Mouse (Mus musculus) fibroblast of lung, adult 2 months (primary cell): Measurements from ENCODE around the gene Napsa.

Experiments
- DNase-seq: peaks from one replicate; pipeline ENCODE4 v3.0.0-alpha.2; 2011; ENCODE audit warnings: low read depth

Napsa gene

DNA sequence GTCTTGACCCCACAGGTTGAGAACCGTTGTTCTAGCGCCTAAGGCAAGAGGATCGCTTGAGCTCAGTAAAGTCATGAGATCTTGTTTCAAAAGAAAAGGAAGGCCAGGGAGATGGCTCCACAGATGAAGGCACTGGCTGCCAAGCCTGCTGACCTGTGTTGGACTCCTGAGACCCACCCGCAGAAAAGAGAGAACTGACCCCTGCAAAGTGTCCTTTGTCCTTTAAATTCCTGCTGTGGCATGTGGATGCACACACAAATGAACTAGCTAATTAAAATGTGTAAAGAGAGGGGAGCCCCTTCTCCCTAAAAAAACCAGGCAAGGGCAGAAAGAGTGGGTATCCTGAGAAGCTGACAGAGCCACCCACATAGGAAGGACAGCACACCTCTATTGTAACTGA lies 369 bp upstream of the Napsa start:
- DNase-seq: no peak

DNA sequence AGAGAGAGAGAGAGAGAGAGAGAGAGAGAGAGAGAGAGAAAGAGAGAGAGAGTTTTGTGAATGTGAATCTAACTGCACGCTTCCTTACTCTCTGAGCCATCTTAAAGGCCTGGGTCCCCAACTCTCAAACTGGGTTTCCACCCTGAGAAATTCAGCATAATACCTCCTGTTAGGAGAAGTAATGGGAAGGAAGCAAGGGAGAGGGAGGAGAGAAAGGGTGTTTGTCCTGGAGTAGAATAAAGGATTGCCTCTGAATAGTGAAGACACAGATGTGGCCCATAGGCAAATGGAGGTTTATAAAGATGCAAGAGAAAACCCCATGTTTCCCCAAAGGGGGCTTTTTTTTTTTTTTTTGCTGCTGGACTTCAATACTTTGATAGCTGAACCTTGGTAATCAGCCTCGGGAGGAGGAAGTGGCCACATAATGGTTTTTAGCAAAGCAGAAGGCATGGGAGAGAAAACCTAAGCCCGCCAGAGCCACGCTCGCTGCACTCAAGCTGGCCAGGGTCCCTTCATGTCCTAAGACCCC lies 840 bp downstream of the Napsa start:
- no peak for DNase-seq

DNA sequence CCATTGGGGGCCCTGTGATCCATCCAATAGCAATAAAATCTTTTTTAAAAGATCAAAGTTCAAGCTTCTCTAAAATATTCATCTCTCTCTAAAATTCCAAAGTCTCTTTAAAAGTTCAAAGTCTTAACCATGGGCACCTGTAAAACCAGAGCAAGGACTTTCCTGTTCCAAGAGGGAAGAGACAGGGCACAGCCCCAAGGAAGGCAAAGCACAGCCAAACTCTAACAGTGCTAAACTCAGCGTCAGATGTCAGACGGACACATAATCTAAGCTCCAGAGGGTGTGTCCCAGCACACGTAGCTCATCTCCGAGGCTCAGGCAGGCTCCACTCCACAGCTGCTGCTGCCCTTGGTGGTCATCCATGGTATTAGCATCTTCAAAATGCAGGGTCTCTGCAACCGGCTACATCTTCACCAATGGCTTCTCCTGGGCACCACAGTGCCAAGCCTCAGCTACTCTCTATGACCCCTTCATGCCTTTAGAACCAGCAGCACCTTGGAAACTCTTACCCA lies 4.2 kb downstream of the Napsa start:
- DNase-seq: no peak

DNA sequence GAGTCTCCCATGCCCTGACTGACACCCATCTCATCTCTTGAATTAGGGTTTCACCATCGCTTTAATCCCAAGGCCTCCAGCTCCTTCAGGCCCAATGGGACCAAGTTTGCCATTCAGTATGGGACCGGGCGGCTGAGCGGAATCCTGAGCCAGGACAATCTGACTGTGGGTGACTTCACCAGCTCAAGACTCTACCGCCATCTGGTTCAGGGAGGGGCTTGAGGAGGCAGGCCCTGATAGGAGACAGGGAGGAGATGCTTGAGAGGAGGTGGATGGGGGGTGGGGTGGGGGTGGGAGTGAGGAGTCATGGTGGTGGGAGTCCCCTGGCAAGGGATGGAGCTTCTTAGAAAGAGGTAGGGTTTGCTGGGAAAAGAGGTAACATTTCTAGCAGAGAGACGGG lies 9.5 kb downstream of the Napsa start:
- no peak for DNase-seq

DNA sequence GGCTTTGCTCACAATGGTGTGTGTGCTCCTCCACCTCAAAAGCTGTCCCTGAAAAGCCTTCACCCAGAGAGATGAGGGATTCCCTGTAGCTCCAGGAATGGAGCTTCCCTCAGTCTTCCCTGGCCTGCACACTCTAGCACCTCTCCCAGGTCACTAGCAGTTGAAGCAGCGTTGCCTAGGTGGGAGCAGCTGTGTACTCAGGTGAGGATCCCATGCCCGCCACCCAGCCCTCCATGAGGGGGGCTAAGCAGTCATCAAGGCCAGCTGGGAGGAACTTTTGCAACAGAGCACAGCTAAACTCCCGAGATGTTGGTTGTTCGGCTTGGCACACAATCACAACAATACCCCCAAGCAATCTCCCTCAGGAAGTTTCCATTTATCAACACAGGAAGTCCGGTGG lies 10.5 kb downstream of the Napsa start:
- DNase-seq: no peak

DNA sequence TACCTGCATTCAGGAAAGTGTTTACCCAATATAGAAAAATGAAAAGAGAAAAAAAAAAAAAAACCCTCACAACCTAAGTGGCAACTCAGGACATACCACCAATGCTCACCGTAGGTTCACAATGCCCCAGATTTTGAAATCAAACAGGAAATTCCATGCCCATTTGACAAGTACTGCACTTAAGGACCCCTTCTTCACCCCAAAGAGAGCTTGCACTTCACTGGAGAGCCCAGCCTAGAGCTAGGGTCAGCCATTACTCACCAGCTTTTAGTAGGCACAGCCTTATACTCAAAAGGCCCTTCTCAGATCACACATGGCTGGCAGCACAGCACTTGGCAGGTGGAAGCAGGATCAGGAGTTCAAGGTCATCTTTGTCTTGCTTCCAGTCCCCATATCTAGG lies 11.0 kb downstream of the Napsa start:
- DNase-seq: no peak

DNA sequence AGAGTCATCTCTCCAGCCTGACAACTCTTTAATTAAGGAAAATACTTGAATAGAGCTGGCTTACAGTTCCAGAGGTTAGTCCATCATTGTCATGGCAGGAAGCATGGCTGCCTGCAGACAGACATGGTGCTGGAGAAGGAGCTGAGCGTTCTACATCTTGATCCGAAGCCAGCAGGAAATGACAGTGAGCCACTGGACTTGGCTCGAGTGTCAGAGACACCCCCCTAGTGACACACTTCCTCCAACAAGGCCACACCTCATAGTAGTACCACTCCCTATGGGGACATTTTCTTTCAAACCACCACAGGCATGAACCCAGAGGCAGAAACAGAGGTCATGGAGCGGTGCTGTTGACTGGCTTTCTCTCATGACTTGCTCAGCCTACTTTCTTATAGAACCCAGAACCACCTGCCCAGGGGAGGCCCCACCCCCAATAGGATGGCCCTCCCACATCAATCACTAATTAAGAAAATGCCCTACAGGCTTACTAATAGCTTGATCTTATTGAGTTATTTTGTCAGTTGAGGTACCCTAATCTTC lies 12.2 kb downstream of the Napsa start:
- DNase-seq: no peak

DNA sequence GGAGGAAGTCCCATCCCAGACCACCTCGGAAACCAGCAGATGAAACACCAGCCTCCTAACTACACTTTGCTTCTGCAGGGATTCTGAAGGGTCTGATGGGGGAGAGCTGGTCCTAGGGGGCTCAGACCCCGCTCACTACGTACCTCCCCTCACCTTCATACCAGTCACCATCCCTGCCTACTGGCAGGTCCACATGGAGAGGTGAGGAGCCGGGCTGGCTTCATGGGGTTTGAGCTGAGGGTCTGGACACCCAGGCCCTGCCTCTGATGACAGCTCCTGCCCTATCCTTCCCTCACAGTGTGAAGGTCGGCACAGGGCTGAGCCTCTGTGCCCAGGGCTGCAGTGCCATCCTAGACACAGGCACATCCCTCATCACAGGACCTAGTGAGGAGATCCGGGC lies 12.7 kb downstream of the Napsa start:
- no peak for DNase-seq

DNA sequence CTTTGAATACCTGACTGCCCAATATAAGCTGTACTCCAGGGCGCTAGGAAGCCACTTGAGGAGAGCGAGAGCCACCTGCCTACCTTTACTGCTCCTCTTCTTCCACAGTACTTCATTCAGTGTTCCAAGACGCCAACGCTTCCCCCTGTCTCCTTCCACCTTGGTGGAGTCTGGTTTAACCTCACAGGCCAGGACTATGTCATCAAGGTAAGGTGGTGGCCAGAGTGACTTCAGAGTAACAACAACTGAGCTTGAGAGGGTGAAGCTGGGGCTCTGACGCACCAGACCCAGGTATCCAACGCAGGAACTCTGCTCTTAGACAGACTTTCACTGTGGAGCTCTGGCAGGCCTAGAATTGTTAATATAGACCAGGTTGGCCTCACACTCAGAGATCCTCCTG lies 13.4 kb downstream of the Napsa start:
- no peak for DNase-seq

DNA sequence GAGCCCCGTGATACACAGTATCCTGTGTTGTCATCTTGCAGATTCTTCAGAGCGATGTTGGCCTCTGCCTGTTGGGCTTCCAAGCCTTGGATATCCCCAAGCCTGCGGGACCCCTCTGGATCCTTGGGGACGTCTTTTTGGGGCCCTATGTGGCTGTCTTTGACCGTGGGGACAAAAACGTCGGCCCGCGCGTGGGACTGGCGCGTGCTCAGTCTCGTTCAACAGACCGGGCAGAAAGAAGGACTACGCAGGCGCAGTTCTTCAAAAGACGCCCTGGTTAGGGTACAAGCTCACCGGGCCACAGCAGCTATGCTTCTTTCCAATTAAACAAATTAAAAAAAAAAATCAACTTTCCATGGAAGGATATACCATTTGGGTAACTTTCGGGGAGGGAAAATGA lies 14.3 kb downstream of the Napsa start:
- DNase-seq: no peak

DNA sequence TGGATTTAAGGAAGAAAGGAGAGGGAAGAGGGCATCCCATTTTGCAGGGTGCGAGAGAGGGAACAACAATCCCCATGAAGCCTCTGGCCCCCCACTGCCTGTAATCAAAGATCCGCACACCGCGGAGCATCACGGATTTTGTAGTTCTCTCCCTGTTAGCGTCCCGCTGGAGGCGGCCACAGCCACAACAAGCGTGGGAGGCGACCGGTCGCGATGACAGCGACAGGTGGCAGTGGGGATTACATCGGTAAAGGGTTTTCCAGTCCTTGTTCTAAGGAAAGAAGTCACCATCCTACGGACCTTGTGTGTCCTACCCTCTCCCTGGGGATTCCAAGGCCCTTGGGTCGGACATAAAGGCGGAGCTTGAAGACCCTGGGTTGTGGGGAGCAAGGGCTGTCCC lies 14.8 kb downstream of the Napsa start:
- DNase-seq: no peak

DNA sequence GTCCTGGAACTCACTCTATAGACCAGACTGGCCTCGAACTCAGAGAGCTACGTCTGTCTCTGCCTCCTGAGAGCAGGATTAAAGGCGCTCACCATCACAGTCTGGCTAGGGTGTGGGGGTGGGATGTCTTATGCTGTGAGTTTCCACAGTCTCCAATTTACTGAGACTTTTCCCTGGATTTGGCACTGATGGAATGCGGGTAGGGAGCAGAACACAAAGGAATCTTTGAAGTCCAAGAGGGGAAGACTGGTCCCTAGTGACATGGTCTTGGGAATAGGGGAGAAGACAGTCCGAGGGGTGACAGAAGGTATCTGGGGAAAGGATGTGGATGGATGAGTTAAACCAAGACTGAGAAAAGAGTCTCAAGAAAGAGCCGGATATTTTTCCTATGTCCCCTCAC lies 15.5 kb downstream of the Napsa start:
- no peak for DNase-seq

DNA sequence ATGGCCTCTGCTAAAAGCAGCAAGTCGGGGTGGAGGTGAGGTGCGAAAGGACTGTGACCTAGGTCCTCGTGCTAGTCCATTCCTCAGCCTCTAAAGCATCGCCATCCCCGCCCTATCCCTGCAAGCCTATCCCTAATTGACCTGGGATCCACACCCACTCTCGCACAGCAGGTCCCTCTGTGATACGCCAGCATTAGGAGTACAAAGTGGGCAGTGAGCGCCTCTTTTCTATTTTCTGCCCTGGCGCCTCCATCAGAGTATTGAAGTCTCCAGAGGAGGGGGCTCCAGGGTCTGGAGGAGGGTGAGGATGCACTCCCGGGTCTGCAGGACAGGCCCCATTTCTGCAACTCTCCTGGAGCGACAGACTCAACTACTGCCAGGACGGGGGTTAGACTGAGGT lies 16.2 kb downstream of the Napsa start:
- DNase-seq: no peak

DNA sequence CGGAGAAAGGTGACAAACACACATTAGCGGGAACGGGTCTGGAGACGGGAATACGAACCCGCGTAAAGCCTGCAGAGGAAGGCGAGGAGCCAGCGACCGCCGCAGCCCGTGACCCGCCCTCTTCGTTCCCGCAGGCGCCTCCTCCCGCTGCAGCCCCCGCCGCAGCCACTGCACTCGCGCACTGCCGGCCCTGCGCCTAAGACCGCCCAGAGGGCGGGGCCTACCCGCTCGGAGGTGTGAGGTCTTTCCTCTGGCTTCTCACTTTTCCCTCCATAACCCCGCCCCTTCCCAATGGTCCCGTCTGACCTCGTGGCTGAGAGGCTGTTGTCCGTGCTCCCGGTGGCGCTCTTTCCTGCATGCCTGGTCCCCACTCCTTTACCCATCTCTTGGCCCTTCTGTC lies 17.0 kb downstream of the Napsa start:
- no peak for DNase-seq

DNA sequence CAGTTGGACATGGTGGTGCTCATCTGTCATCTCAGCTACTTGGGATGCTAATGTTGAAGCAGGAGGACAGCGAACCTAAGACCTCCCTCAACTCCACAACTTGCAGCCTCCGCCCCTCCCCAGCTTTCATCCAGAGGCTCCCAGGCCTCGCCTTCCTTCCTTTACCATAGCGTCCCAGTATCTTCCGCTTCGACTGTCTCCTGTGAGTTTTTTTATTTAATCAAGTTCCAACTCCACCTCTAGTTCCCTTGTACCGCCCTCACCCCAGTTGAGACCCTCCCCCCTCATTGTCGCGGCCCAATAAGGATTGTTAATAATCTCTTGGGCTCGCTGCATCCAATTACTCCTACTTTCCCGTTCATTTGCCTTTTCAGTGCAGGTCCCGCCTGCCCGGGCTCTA lies 17.8 kb downstream of the Napsa start:
- DNase-seq: no peak

DNA sequence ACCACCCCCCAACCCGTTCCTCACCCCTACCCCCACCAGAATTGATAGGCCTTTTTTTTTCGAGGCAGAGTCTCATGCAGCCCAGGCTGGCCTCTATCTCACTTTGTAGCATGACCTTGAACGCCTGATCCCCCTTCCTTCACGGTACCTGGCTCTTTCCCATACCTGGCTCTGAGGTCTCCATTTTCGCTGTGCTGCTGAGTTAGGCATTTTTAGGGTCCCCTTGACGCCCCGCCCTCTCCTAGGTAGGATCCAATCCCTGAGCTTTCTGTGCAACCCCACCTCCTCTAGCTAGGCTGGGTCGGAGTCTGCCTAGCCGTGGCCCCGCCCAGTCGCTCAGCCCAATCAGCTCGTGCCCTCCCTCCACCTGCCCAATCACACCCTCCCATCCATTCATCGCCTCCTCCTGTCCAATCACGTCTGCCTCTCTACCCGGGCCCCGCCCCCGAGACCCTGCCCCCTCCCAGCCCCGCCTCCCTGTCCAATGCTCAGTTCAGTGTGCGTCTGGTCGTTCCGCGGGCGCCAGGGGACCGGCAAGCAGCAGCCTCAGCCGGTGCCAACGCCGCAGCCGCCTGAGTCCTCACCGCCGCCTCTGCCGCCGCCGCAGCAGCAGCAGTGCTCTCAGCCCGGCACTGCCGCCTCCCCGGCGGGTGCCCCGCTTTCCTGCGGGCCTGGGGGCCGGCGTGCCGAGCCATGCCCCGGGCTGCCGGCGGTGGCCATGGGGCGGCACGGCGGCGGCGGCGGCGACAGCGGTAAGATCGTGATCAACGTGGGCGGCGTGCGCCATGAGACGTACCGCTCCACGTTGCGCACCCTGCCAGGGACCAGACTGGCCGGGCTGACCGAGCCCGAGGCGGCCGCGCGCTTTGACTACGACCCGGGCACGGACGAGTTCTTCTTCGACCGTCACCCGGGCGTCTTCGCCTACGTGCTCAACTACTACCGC lies 18.5 kb downstream of the Napsa start, which contains the start of gene Kcnc3:
Gene Kcnc3 (plus strand): TSS at position 263 of the 946 bp plus-strand sequence.
- peak; percentile 51 for DNase-seq

DNA sequence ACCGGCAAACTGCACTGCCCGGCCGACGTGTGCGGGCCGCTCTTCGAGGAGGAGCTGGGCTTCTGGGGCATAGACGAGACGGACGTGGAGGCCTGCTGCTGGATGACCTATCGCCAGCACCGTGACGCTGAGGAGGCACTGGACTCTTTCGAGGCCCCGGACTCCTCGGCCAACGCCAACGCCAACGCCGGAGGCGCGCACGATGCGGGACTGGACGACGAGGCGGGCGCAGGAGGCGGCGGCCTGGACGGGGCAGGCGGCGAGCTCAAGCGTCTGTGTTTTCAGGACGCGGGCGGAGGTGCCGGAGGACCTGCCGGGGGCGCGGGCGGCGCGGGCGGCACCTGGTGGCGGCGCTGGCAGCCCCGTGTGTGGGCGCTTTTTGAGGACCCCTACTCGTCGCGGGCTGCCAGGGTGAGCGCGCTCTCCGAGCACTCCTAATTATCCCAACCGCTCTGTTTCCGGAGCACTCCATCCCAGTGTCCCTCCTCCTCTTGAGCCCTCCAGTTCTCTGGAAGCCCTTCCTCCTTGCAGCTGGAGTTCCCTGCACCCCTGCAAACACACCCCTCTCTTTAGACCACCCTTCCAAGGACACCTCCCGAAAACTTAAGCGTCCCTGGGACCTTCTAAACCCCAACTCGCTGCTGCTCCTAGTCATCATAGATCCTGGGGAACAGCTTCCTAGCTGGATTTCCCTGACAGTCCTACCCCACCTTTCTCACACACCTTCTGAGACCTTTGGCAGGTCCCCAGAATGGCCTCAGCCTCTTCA lies 19.4 kb downstream of the Napsa start:
- DNase-seq: no peak

DNA sequence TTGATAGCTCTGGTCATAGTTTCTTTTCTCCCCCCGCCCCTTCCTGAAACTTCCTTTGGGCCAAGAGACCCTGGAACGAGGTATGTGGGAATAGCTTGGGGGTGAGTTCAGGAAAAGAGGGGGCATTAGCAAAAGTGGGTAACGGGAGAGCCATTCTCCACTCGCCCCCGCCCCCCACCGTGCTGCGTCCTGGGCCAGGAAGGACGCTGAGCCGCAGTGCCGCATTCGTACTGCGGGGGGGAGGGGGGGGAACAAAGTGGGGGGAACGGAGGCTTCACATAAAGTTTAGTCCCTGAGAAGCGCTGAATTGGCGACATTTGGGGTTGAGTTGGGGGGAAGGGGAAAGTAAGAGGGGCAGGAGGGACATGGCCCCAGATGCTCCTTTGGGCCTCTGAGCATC lies 20.9 kb downstream of the Napsa start:
- DNase-seq: no peak

DNA sequence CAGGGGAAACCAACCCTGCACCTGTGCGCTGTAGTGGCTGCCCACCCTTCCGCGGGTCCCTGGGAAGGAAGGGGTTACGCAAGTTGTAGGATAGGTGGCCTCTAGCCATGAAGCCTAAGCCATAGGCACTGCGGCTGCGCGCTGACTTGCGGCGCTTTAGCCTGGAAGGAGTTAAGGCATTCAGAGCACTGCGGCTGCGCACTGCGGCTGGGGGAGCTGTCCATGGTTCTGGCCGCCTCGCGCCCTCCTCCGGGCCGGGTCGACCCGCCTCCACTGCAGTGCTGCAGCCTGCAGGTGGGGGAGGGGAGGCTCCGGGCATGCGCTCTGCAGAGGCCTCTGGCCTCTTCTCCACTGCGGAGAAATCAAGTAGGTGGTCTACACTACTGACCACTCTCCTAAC lies 21.6 kb downstream of the Napsa start:
- no peak for DNase-seq

DNA sequence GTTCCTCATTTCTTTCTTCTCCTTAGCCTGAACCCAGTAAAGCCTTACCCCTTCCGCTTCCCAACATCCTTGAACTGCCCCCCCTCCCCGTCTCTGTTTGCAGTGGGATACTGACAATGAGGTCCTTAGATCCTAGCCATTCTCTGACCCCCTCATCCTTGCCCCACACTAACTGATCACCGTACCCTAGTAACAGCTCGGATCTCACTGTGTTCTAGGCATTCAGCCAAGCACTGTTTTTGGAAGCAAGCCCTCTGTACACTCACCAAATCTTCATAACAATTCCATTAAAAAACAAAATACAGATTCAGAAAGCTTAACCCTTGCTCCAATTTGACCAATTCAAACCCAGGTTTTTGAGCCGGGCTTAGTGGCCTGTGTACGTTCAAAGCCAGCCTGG lies 22.1 kb downstream of the Napsa start:
- DNase-seq: no peak

DNA sequence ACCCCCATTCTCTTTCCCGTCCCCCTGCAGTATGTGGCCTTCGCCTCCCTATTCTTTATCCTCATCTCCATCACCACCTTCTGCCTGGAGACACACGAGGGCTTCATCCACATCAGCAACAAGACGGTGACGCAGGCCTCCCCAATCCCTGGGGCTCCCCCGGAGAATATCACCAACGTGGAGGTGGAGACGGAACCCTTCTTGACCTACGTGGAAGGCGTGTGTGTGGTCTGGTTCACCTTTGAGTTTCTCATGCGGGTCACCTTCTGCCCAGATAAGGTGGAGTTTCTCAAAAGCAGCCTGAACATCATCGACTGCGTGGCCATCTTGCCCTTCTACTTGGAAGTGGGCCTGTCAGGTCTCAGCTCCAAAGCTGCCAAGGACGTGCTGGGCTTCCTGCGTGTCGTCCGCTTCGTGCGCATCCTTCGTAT lies 23.0 kb downstream of the Napsa start:
- no peak for DNase-seq

DNA sequence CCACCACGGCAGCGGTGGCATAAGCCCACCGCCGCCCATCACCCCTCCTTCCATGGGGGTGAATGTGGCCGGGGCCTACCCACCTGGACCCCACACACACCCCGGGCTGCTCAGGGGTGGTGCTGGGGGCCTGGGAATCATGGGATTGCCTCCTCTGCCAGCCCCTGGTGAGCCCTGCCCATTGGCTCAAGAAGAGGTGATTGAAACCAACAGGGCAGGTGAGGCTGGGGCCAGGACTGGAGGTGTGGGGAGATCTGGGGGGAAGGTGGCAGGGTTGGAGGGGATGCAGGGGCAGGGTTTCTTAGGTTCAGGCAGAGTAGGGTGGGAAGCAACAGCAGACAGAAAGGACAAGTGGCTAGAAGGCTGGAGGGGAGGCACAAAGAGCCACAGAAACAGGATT lies 23.9 kb downstream of the Napsa start:
- no peak for DNase-seq
